Mouse (Mus musculus) megakaryocyte, embryonic 14.5 days (primary cell): ENCODE measurements around the gene Timm44.

Experiments used
- FLI1 ChIP-seq: IDR thresholded peaks from 2 replicates; pipeline ENCODE4 v1.6.1; 2012; ENCODE audit warnings: low read length, inconsistent platforms, mixed read lengths
- GATA1 ChIP-seq: IDR thresholded peaks from 3 replicates; pipeline ENCODE4 v1.6.1; 2012; ENCODE audit warnings: mixed read lengths, low read length, inconsistent platforms, borderline replicate concordance

DNA sequence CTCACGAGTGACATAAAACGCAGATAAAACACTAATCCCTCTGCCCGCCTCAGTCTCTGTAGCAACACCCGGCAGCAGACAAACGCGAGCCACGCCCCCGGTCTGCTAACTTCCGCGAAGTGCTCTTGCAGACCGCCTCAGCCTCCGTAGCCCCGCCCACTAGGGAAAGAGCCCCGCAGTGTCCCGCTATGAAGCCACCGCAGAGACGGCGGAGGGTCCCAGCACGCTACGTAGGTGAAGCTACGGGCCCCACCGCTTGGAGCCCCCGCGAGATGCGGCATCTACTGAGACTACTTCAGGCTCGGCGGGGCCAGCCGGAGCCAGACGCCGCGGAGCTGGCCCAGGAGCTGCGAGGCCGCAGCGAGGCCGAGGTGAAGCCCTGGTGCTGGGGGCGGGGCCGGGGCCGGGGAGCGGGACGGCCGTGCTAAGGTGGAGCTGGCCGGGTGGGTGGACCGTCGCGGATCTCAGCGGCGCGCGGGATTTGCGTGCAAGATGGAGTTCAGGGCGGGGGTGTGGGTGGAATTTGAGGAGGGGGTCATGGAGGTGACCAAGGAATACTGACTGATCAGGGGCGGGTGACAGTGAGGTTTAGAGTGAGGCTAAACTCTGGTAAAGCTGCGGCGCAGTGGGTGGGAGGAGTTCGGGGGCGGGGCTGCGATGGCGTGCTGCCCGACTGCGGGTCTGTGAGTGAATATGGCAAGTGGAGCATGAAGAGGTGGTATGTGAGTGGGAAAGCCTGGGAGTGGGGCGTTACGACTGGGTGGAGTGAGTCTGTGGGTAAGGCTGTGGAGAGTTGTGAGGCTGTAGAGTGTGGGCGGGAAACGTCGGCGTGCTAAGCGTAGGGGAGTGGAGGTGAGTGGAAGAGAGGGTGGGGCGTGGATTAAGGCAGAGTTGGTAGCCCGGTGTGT is 22.5 kb downstream of the Timm44 start, which contains the start of gene Snapc2:
- TF ChIP-seq GATA1 (no peak), FLI1 (no peak)
